Mouse (Mus musculus) left cerebral cortex, postnatal 25 days (tissue): ENCODE measurements around the gene Igsf3. TPM values are rescaled to one million over a fixed set of nuclear protein-coding genes. Genes with fewer than 3 reads are reported as not detected.

Experiments
- total RNA-seq, 2 experiments: library from RNA; stranded (reverse); gene quantifications; 2 replicates each; pipeline ENCODE4 v1.2.3; 2021

Igsf3 gene
- total RNA-seq, 2 experiments from 2014 or later, result 21.4 to 22.0 TPM

Other genes starting within 250 kb of the Igsf3 start
- not detected for gene Cd2, start 89.1 kb upstream of the Igsf3 start, total RNA-seq
- gene Atp1a1, start 227.6 kb downstream of the Igsf3 start, total RNA-seq, result 1,000 to 10,000 TPM; 1,156 to 1,300 TPM